Mouse (Mus musculus) left cerebral cortex, postnatal 4 days (tissue): ENCODE results near the gene 2700097O09Rik. TPM values are rescaled to one million over a fixed set of nuclear protein-coding genes. Genes with fewer than 3 reads are reported as not detected.
"Not testable (repeated sequence)": the region's sequence is repeated elsewhere in the genome, so short reads cannot be mapped to it uniquely, and the experiment has no call there.

Experiments used
- DNase-seq: peaks from one replicate; pipeline ENCODE4 v3.0.0-alpha.2; 2022
- intact Hi-C: fragments of 180-260 bp; cut with DNase I; formaldehyde crosslinking; loops from one replicate; pipeline ENCODE4 v1.15.1; 2025
- total RNA-seq, 2 experiments: library from RNA; stranded (reverse); gene quantifications; 2 replicates each; pipeline ENCODE4 v1.2.3; 2021

The 2700097O09Rik gene
- total RNA-seq = 10 to 100 TPM; 12.6 to 13.8 TPM

- intact Hi-C loops = not testable (repeated sequence)
- DNase-seq = peak; percentile 96
These were observed at the start of gene 2700097O09Rik, which contains the start of gene Srp54a for GRCm38 (mm10) chr12:55079726-55080600. Gene 2700097O09Rik (minus strand): TSS chr12:55080110. Gene Srp54a (plus strand): TSS chr12:55080262.

GRCm38 (mm10) chr12:55124731-55125130, 44.8 kb upstream of the 2700097O09Rik start:
- DNase-seq, intact Hi-C loops: not testable (repeated sequence)

GRCm38 (mm10) chr12:55124242-55124641, 44.3 kb upstream of the 2700097O09Rik start, which contains the start of gene Fam177a:
Gene Fam177a (plus strand): TSS chr12:55124469.
- DNase-seq, intact Hi-C loops: not testable (repeated sequence)

GRCm38 (mm10) chr12:55112616-55113015, 32.7 kb upstream of the 2700097O09Rik start:
- DNase-seq, intact Hi-C loops: not testable (repeated sequence)

GRCm38 (mm10) chr12:55092127-55092526, 12.2 kb upstream of the 2700097O09Rik start:
- DNase-seq, intact Hi-C loops: not testable (repeated sequence)

- intact Hi-C loops, DNase-seq: not testable (repeated sequence)
These were observed 662 bp upstream of the 2700097O09Rik start for GRCm38 (mm10) chr12:55080601-55080942.

GRCm38 (mm10) chr12:55078706-55079105, 1.2 kb downstream of the 2700097O09Rik start:
- DNase-seq = not testable (repeated sequence)

GRCm38 (mm10) chr12:55075296-55075695, 4.6 kb downstream of the 2700097O09Rik start:
- peak; percentile 36 for DNase-seq
- intact Hi-C loops = no loop called here

More at GRCm38 (mm10) chr12:55078706-55079105, 1.2 kb downstream of the 2700097O09Rik start:
- intact Hi-C loops = not testable (repeated sequence)

GRCm38 (mm10) chr12:55073686-55074085, 6.2 kb downstream of the 2700097O09Rik start:
- intact Hi-C loops = no loop called here
- no peak for DNase-seq

- DNase-seq = no peak
- intact Hi-C loops = no loop called here
These were observed 7.4 kb downstream of the 2700097O09Rik start for GRCm38 (mm10) chr12:55072495-55072894.

- intact Hi-C loops = no loop called here
- no peak for DNase-seq
These were observed 17.8 kb downstream of the 2700097O09Rik start for GRCm38 (mm10) chr12:55062141-55062540.

GRCm38 (mm10) chr12:55061006-55061405, 18.9 kb downstream of the 2700097O09Rik start:
- intact Hi-C loops = no loop called here
- DNase-seq = peak; percentile 3

GRCm38 (mm10) chr12:55060212-55060898, 19.6 kb downstream of the 2700097O09Rik start:
- intact Hi-C loops = no loop called here
- DNase-seq = no peak

GRCm38 (mm10) chr12:55059812-55060211, 20.1 kb downstream of the 2700097O09Rik start:
- intact Hi-C loops = no loop called here

GRCm38 (mm10) chr12:55058865-55059615, 20.9 kb downstream of the 2700097O09Rik start:
- intact Hi-C loops = no loop called here
- no peak for DNase-seq

More at GRCm38 (mm10) chr12:55059812-55060211, 20.1 kb downstream of the 2700097O09Rik start:
- DNase-seq = no peak

GRCm38 (mm10) chr12:55056703-55057102, 23.2 kb downstream of the 2700097O09Rik start:
- no peak for DNase-seq
- intact Hi-C loops = no loop called here

GRCm38 (mm10) chr12:55054551-55055241, 25.2 kb downstream of the 2700097O09Rik start:
- no peak for DNase-seq
- intact Hi-C loops = no loop called here

- DNase-seq = no peak
- intact Hi-C loops = no loop called here
These were observed 26.6 kb downstream of the 2700097O09Rik start for GRCm38 (mm10) chr12:55053267-55053666.

GRCm38 (mm10) chr12:55051210-55052173, 28.4 kb downstream of the 2700097O09Rik start:
- intact Hi-C loops = no loop called here
- DNase-seq = no peak
